Mouse (Mus musculus): ENCODE data around the gene Olfr780. TPM values are rescaled to one million over a fixed set of nuclear protein-coding genes. Genes with fewer than 3 reads are reported as not detected.
"Not testable (repeated sequence)": the region's sequence is repeated elsewhere in the genome, so short reads cannot be mapped to it uniquely, and the experiment has no call there.

The Olfr780 gene
- polyA plus RNA-seq (2015; fragmentation: Nextera tagmentation; extraction: Ambion mirVana), result not detected in 2 replicates

DNA sequence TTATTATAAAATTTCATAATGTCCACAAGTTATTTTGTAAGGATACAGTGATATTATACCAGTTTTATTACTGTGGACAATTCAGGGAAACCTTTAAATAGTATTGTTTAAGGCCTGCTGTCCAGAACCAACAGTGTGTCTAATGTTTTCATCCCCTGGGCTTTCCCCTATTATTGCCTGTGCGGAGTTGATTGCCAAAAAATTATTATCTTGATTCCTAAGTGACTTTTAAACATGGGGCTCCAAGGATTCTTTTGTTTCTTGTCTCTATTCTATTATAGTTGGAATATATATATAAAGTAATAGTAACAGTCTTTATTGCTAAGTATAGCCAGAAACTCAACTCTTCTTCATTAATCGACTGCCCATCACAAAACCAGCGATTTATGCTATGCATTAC is at the start of gene Olfr780:
TSS of gene Olfr780 (plus strand) at position 301 of the 400 bp plus-strand sequence.
- Histone ChIP-seq H3K9ac (ENCODE audit: low read length) (no peak within 1 kb of the TSS), H3K4me2 (ENCODE audit: low read depth, low read length) (no peak within 1 kb of the TSS), H3K36me3 (ENCODE audit: control insufficient read depth, insufficient read depth, low read length) (no peaks in the 10 kb centered on the region), H3K27me3 (ENCODE audit: control insufficient read depth, insufficient read depth, low read length) (no peaks in the 10 kb centered on the region), H3K9me3 (replicated peaks; ENCODE audit: control insufficient read depth, low read length) (no peaks in the 10 kb centered on the region), H3K4me1 (ENCODE audit: control insufficient read depth, insufficient read depth, low read length) (no peaks in the 10 kb centered on the region), H3K27ac (ENCODE audit: low read length) (no peak within 1 kb of the TSS), H3K4me3 (replicated peaks; ENCODE audit: low read length) (no peak within 1 kb of the TSS)
- no peak for ATAC-seq (ENCODE audit: insufficient read depth, low FRiP score)
- WGBS, result 87% methylated on average over 3 of the region's 3 CpGs

DNA sequence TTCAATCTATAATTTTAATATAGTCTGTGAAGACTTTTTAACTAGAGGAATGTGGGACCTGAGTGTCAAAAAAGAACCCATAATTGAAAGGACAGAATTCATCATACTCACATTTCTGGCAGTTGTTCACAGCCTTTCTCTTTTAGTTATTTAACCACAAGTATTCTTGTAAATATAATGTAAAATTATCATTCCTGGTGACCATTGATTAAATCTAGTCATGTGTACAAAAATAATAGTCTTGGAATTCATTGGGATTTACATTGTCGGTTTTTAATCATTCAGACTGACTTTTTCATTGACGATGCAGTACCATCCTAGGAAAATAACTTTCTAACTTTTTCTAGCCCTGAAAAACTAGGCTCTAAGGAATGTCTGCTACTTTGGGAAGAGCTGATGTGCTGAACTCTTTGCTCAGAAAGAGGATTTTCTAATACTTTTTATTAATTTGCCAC is 46.8 kb upstream of the Olfr780 start, which contains the start of gene Olfr777:
TSS of gene Olfr777 (minus strand) at position 405 of the 455 bp plus-strand sequence.
- ATAC-seq (ENCODE audit: insufficient read depth, low FRiP score), result no peak
- Histone ChIP-seq H3K9ac (ENCODE audit: low read length) (no peak within 1 kb of the TSS), H3K4me2 (ENCODE audit: low read depth, low read length) (no peak within 1 kb of the TSS), H3K4me3 (replicated peaks; ENCODE audit: low read length) (no peak within 1 kb of the TSS), H3K4me1 (ENCODE audit: control insufficient read depth, insufficient read depth, low read length) (no peaks in the 10 kb centered on the region), H3K36me3 (ENCODE audit: control insufficient read depth, insufficient read depth, low read length) (no peaks in the 10 kb centered on the region), H3K27me3 (ENCODE audit: control insufficient read depth, insufficient read depth, low read length) (no peaks in the 10 kb centered on the region), H3K9me3 (replicated peaks; ENCODE audit: control insufficient read depth, low read length) (no peaks in the 10 kb centered on the region), H3K27ac (ENCODE audit: low read length) (no peak within 1 kb of the TSS)
- 95% methylated on average over 2 of the region's 2 CpGs for WGBS

DNA sequence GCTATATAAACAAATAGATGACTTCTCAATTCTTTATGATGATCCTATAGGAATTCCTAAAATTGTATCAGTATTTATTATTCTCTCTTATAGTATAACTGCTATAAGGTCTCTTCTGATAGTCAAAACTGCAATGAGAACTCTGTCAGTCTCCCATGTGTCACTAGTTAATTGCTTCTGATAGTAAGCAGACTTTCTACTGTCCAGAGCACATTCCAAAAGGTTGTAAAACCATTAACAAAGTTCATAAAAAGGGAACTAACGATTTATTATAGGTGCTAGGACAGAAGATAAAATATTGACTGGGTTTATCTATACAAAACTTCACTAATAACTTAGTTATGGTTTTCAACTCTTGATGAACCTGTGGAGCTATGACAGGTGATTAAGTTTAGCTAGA is 4.9 kb upstream of the Olfr780 start:
- WGBS, result 41% methylated on average over 1 of the region's 1 CpGs

DNA sequence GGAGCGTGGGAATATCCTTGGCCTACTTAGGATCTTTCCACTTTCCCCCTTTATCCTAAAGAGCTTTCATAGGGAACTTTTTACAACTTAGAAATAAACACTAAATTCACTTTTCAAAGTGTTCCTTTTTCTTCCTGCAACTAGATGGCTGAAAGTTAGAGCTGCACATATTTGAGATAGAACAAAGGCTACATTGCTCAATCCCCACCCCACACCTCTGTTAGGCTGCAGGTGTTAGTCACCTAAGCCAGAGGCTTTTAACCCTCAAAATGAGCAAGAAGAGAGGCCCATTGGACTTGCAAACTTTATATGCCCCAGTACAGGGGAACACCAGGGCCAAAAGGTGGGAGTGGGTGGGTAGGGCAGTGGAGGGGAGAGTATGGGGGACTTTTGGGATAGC is 4.4 kb upstream of the Olfr780 start:
- H3K4me2 ChIP-seq (ENCODE audit: low read depth, low read length); H3K4me3 ChIP-seq (replicated peaks; ENCODE audit: low read length); H3K4me1 ChIP-seq (ENCODE audit: control insufficient read depth, insufficient read depth, low read length); H3K9me3 ChIP-seq (replicated peaks; ENCODE audit: control insufficient read depth, low read length); H3K9ac ChIP-seq (ENCODE audit: low read length); H3K27me3 ChIP-seq (ENCODE audit: control insufficient read depth, insufficient read depth, low read length); ATAC-seq (ENCODE audit: insufficient read depth, low FRiP score); H3K27ac ChIP-seq (ENCODE audit: low read length); H3K36me3 ChIP-seq (ENCODE audit: control insufficient read depth, insufficient read depth, low read length): not testable (repeated sequence)
- no CpG with 5 or more reads among the region's 1 CpGs for WGBS

More for the DNA sequence above, 4.9 kb upstream of the Olfr780 start:
- H3K27me3 ChIP-seq (ENCODE audit: control insufficient read depth, insufficient read depth, low read length); H3K9me3 ChIP-seq (replicated peaks; ENCODE audit: control insufficient read depth, low read length); H3K36me3 ChIP-seq (ENCODE audit: control insufficient read depth, insufficient read depth, low read length); H3K4me3 ChIP-seq (replicated peaks; ENCODE audit: low read length); ATAC-seq (ENCODE audit: insufficient read depth, low FRiP score); H3K4me1 ChIP-seq (ENCODE audit: control insufficient read depth, insufficient read depth, low read length); H3K27ac ChIP-seq (ENCODE audit: low read length); H3K9ac ChIP-seq (ENCODE audit: low read length); H3K4me2 ChIP-seq (ENCODE audit: low read depth, low read length): not testable (repeated sequence)

DNA sequence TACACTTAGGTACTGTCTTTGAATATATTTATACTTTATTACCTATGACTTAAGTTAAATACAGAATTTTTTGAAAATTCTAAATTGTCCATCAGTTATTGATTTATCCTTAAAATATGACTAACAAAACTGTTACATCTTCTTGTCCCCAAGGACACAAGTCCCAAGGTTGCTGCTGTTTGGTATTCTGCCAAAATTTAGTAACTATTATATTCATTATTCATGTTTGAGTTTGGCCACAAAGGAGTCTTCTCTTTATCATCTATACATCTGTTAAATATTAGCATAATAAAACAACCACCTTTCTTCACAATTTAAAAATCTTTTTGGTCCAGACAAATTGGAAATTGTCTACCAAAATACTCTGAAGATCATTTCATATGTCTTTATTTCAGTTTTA is 10.6 kb downstream of the Olfr780 start, which contains the start of gene Olfr781:
TSS of gene Olfr781 (plus strand) at position 301 of the 400 bp plus-strand sequence.
- no peaks in the 10 kb centered on the region for H3K36me3 ChIP-seq (ENCODE audit: control insufficient read depth, insufficient read depth, low read length)
- H3K9ac ChIP-seq (ENCODE audit: low read length), result no peak within 1 kb of the TSS
- H3K27ac ChIP-seq (ENCODE audit: low read length), result no peak within 1 kb of the TSS
- H3K9me3 ChIP-seq (replicated peaks; ENCODE audit: control insufficient read depth, low read length), result no peaks in the 10 kb centered on the region
- H3K4me1 ChIP-seq (ENCODE audit: control insufficient read depth, insufficient read depth, low read length), result no peaks in the 10 kb centered on the region
- no peak for ATAC-seq (ENCODE audit: insufficient read depth, low FRiP score)
- H3K4me3 ChIP-seq (replicated peaks; ENCODE audit: low read length), result no peak within 1 kb of the TSS
- no peak within 1 kb of the TSS for H3K4me2 ChIP-seq (ENCODE audit: low read depth, low read length)
- no peaks in the 10 kb centered on the region for H3K27me3 ChIP-seq (ENCODE audit: control insufficient read depth, insufficient read depth, low read length)

DNA sequence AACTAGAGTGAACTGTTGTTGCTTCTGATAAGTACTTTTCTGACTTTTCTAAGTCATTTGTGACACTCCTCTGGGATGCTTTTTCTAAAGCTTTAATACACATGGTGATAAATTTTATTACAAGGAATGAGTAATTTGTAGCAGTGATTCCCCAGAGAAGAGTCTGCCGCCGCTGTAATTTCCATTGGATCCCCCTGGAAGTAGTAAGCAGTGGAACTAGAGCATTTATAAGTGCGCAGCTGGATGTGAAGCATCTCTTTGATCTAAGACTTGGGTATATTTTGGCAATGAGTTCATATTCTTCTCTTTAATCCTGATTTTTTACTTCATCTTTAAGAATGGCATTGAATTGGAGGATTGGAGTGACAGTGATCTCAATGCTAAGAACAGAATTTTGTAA is 30.6 kb downstream of the Olfr780 start, which contains the start of gene Olfr782:
TSS of gene Olfr782 (plus strand) at position 301 of the 400 bp plus-strand sequence.
- Histone ChIP-seq H3K4me1 (ENCODE audit: control insufficient read depth, insufficient read depth, low read length) (no peaks in the 10 kb centered on the region), H3K27ac (ENCODE audit: low read length) (no peak within 1 kb of the TSS), H3K4me3 (replicated peaks; ENCODE audit: low read length) (no peak within 1 kb of the TSS), H3K9me3 (replicated peaks; ENCODE audit: control insufficient read depth, low read length) (no peaks in the 10 kb centered on the region), H3K27me3 (ENCODE audit: control insufficient read depth, insufficient read depth, low read length) (no peaks in the 10 kb centered on the region), H3K36me3 (ENCODE audit: control insufficient read depth, insufficient read depth, low read length) (no peaks in the 10 kb centered on the region), H3K4me2 (ENCODE audit: low read depth, low read length) (no peak within 1 kb of the TSS), H3K9ac (ENCODE audit: low read length) (no peak within 1 kb of the TSS)
- WGBS, result 90% methylated on average over 3 of the region's 3 CpGs
- no peak for ATAC-seq (ENCODE audit: insufficient read depth, low FRiP score)

DNA sequence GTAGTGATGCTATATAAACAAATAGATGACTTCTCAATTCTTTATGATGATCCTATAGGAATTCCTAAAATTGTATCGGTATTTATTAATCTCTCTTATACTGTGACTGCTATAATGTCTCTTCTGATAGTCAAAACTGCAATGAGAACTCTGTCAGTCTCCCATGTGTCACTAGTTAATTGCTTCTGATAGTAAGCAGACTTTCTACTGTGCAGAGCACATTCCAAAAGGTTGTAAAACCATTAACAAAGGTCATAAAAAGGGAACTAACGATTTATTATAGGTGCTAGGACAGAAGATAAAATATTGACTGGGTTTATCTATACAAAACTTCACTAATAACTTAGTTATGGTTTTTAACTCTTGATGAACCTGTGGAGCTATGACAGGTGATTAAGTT is 34.6 kb downstream of the Olfr780 start:
- H3K27me3 ChIP-seq (ENCODE audit: control insufficient read depth, insufficient read depth, low read length); H3K4me3 ChIP-seq (replicated peaks; ENCODE audit: low read length); H3K27ac ChIP-seq (ENCODE audit: low read length); H3K9me3 ChIP-seq (replicated peaks; ENCODE audit: control insufficient read depth, low read length); H3K36me3 ChIP-seq (ENCODE audit: control insufficient read depth, insufficient read depth, low read length); H3K4me2 ChIP-seq (ENCODE audit: low read depth, low read length); H3K4me1 ChIP-seq (ENCODE audit: control insufficient read depth, insufficient read depth, low read length); H3K9ac ChIP-seq (ENCODE audit: low read length); ATAC-seq (ENCODE audit: insufficient read depth, low FRiP score): not testable (repeated sequence)
- 64% methylated on average over 2 of the region's 2 CpGs for WGBS

DNA sequence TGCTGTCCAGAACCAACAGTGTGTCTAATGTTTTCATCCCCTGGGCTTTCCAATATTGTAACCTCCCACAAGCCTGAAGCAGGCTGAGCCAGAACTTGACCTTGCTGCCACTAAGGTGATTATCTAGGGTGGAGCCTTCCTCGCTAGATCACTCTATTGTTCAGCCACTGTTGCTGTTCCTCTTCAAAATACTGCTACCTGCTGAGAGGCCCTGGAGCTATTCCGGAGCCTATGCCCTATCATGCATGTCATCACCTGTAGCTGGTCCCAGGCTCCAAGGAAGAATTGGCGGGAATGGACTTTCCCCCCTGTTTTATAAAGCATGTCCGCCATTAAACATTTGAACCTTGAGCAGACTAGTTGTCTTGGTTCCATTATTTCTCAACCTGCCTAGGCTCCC is 38.6 kb downstream of the Olfr780 start:
- not testable (repeated sequence) for H3K9me3 ChIP-seq (replicated peaks; ENCODE audit: control insufficient read depth, low read length); H3K4me2 ChIP-seq (ENCODE audit: low read depth, low read length); H3K4me3 ChIP-seq (replicated peaks; ENCODE audit: low read length); H3K4me1 ChIP-seq (ENCODE audit: control insufficient read depth, insufficient read depth, low read length); H3K27ac ChIP-seq (ENCODE audit: low read length); H3K36me3 ChIP-seq (ENCODE audit: control insufficient read depth, insufficient read depth, low read length); H3K27me3 ChIP-seq (ENCODE audit: control insufficient read depth, insufficient read depth, low read length); H3K9ac ChIP-seq (ENCODE audit: low read length); ATAC-seq (ENCODE audit: insufficient read depth, low FRiP score)
- 86% methylated on average over 4 of the region's 4 CpGs for WGBS

DNA sequence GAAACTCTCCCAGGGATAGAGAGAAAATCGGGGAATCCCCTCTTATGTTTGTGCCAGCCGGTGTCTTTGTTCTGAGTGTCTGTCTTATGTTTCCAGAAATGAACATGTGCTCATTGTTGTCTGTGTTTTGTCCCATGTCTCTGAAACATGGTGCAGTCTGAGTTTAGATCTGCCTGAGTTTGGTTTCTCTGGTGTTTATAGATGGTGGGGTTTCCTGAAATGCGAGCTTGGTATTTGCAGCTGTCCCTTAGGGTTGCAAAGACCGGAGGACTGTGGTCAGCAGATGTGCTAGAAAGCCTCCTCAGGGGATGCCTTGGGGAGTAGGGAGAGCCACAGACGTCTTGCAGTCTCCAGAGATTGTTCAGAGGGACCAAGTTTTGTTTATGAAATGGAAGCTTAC is 39.4 kb downstream of the Olfr780 start:
- 74% methylated on average over 5 of the region's 5 CpGs for WGBS
- no peaks in the 10 kb centered on the region for H3K9me3 ChIP-seq (replicated peaks; ENCODE audit: control insufficient read depth, low read length)

More for the DNA sequence above, 39.4 kb downstream of the Olfr780 start:
- Histone ChIP-seq H3K4me3 (replicated peaks; ENCODE audit: low read length) (no peak overlapping the region), H3K4me2 (ENCODE audit: low read depth, low read length) (no peak overlapping the region), H3K27ac (ENCODE audit: low read length) (no peak overlapping the region), H3K4me1 (ENCODE audit: control insufficient read depth, insufficient read depth, low read length) (no peaks in the 10 kb centered on the region), H3K9ac (ENCODE audit: low read length) (no peak overlapping the region), H3K36me3 (ENCODE audit: control insufficient read depth, insufficient read depth, low read length) (no peaks in the 10 kb centered on the region), H3K27me3 (ENCODE audit: control insufficient read depth, insufficient read depth, low read length) (no peaks in the 10 kb centered on the region)
- no peak for ATAC-seq (ENCODE audit: insufficient read depth, low FRiP score)
